Mouse (Mus musculus): ENCODE results near the gene Dlat. TPM values are rescaled to one million over a fixed set of nuclear protein-coding genes. Genes with fewer than 3 reads are reported as not detected.

The Dlat gene
- total RNA-seq (2014; rRNA removed; ENCODE audit: low replicate concordance) (155 and 215 TPM in 2 replicates), polyA plus RNA-seq (2015; fragmentation: Nextera tagmentation; extraction: Ambion mirVana) (203 and 204 TPM in 2 replicates)

DNA sequence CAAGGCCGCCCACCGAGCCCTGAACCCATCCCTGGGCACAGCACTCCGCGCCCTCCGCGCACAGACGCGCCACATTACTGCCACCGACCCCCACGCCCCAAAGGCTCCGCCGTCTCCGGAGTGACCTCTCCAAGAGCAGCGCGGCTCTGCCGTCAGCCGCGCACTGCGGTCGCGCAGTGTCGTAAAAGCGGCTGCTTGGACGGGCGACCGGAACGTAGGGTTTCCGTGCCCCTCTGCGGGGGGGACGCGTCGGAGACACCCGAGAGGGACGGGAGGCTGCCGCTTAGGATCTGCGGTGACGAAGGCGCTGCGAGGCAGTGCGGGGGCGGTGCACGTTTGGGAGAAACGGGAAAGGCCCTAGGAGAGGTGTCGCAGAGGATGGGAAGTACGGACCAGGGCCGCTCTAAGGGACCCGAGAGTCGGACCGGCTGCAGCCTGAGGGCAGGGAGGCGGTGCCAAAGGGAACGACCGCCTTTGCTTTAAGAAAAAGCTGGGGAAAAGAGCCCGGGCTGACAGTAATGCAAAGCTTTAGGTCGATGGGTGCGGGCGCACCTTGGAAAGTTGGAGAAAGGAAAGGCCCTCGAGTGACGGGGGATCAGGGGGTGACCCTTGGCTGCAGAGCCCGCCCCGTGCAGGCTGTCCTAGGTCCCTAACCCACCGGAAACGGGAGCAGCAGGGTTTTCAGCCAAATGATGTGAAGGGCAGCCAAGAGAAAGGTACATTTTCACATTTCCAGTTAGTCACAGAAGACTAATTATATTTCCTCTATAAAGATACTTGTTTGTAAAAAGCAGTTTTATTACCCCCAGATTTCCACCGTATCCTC is at the start of gene Dlat:
Gene Dlat (minus strand): TSS at position 389 of the 826 bp plus-strand sequence.
- WGBS: under 1% methylated on average over 60 of the region's 63 CpGs
- H3K4me1 ChIP-seq (ENCODE audit: control insufficient read depth, insufficient read depth): no peaks in the 10 kb centered on the region
- peak within 1 kb of the TSS; percentile 75 for H3K4me2 ChIP-seq (ENCODE audit: low read depth, low read length)
- H3K9ac ChIP-seq (replicated peaks; ENCODE audit: low read depth, low read length): peak within 1 kb of the TSS; percentile 94
- TF ChIP-seq CTCF (IDR thresholded peaks at IDR 0.05; ENCODE audit: low read depth) (no peak), EP300 (IDR thresholded peaks at IDR 0.05; ENCODE audit: low read depth) (no peak)
- H3K27ac ChIP-seq (ENCODE audit: low read depth): peak within 1 kb of the TSS; percentile 86
- peak within 1 kb of the TSS; percentile 96 for H3K4me3 ChIP-seq (ENCODE audit: low read depth, low read length)
- no peaks in the 10 kb centered on the region for H3K27me3 ChIP-seq (ENCODE audit: control insufficient read depth, insufficient read depth, low read length)
- H3K36me3 ChIP-seq (replicated peaks; ENCODE audit: control insufficient read depth, insufficient read depth, low read length): peaks cover 14% of the 10 kb centered on the region
- peak; percentile 91 for ATAC-seq (ENCODE audit: insufficient read depth, low read depth)
- no peaks in the 10 kb centered on the region for H3K9me3 ChIP-seq (replicated peaks; ENCODE audit: control insufficient read depth, low read length)
- peak; percentile 90 for DNase-seq (ENCODE audit: low spot score)

DNA sequence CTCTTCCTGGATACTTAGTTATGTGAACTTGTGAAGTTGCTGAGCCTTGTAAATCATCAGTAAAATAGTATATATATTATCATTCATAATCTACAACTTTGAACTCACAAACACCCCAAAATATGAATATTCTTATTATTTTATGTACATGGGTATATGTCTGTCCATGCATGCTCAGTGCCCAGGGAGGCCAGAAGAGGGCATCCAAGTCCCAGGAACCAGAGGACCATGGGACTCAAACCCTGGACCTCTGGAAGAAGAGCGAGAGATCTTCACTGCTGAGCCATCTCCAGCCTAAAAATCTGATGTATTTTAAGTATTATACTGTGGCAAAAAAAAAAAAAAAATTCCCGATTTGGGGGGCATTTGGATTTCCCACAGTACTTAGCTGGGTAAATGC is 49.5 kb upstream of the Dlat start:
- Histone ChIP-seq H3K4me3 (ENCODE audit: low read depth, low read length) (no peak overlapping the region), H3K27me3 (ENCODE audit: control insufficient read depth, insufficient read depth, low read length) (no peaks in the 10 kb centered on the region), H3K9ac (replicated peaks; ENCODE audit: low read depth, low read length) (no peak overlapping the region), H3K27ac (ENCODE audit: low read depth) (no peak overlapping the region), H3K4me2 (ENCODE audit: low read depth, low read length) (no peak overlapping the region), H3K9me3 (replicated peaks; ENCODE audit: control insufficient read depth, low read length) (no peaks in the 10 kb centered on the region), H3K4me1 (ENCODE audit: control insufficient read depth, insufficient read depth) (no peaks in the 10 kb centered on the region), H3K36me3 (replicated peaks; ENCODE audit: control insufficient read depth, insufficient read depth, low read length) (peaks cover 3% of the 10 kb centered on the region; the same call in 1 of the 2 replicates)
- ATAC-seq (ENCODE audit: insufficient read depth, low read depth) (no peak), DNase-seq (ENCODE audit: low spot score) (no peak)
- TF ChIP-seq EP300 (IDR thresholded peaks at IDR 0.05; ENCODE audit: low read depth) (no peak), CTCF (IDR thresholded peaks at IDR 0.05; ENCODE audit: low read depth) (peak; percentile 69)
- 22% methylated on average over 2 of the region's 2 CpGs for WGBS

DNA sequence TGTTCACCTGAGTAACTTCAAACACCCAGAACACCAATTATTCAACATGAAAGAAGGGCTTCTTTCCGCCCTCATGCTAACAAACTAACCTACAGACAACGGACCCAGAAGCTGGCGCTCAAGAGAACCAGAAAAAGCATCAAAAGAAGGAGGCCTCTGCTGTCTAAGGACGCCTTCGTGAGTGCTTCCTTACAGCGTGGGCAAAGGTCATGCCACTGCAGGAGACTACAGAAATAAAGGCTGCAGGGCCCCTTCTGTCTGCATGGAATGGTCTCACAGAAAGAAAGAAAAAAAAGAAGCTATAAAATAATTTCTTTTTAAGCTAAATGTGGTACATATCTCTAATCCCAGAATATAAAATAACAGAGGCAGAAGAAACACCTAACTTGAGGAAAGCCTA is 45.3 kb upstream of the Dlat start:
- H3K27ac ChIP-seq (ENCODE audit: low read depth): no peak overlapping the region
- H3K36me3 ChIP-seq (replicated peaks; ENCODE audit: control insufficient read depth, insufficient read depth, low read length): peaks cover 13% of the 10 kb centered on the region; the same call in 1 of the 2 replicates
- ATAC-seq (ENCODE audit: insufficient read depth, low read depth) (no peak), DNase-seq (ENCODE audit: low spot score) (no peak)
- H3K9me3 ChIP-seq (replicated peaks; ENCODE audit: control insufficient read depth, low read length): no peaks in the 10 kb centered on the region
- 78% methylated on average over 6 of the region's 6 CpGs for WGBS
- H3K9ac ChIP-seq (replicated peaks; ENCODE audit: low read depth, low read length): no peak overlapping the region
- H3K27me3 ChIP-seq (ENCODE audit: control insufficient read depth, insufficient read depth, low read length): no peaks in the 10 kb centered on the region
- TF ChIP-seq EP300 (IDR thresholded peaks at IDR 0.05; ENCODE audit: low read depth) (no peak), CTCF (IDR thresholded peaks at IDR 0.05; ENCODE audit: low read depth) (no peak)
- no peaks in the 10 kb centered on the region for H3K4me1 ChIP-seq (ENCODE audit: control insufficient read depth, insufficient read depth)
- H3K4me3 ChIP-seq (ENCODE audit: low read depth, low read length): no peak overlapping the region
- no peak overlapping the region for H3K4me2 ChIP-seq (ENCODE audit: low read depth, low read length)

DNA sequence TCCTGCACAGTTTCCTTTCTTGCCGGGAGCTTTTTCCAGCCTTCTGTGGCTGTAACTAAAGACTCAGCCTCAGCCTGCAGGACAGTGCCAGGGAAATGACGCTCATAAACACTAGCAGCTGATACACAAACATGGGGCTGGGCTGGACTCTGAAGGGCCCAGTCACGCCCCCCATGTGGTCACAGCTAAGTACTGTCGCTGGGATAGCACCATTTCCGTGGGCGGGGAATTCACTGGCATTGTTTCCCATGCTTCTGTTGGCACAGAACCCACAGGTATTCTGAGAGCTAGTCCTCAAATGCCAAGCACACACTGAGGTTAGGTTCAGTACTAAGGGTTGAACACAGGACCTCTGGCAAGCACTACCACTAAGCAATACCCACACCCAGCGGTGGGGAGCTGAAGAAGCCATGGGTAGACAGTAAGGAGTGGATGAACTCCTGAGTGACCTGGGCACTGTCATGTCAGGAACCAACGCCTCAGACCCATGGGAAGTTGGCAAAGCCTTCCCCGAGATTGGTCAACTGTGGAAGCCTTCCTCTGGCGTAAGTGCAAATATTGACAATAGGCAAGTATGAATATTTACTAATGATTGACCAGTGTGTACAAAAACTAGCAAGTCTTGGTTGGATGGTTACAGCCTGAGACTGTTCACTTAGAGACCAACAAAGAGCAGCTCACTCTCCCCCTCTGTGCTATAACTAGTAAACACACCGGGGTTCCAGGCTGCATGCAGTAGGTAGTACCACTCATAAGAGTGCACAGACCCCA is 41.5 kb upstream of the Dlat start:
- peak; percentile 89 for ATAC-seq (ENCODE audit: insufficient read depth, low read depth)
- Histone ChIP-seq H3K9me3 (replicated peaks; ENCODE audit: control insufficient read depth, low read length) (no peaks in the 10 kb centered on the region), H3K9ac (replicated peaks; ENCODE audit: low read depth, low read length) (no peak overlapping the region), H3K27ac (ENCODE audit: low read depth) (peak overlapping the region; percentile 73), H3K27me3 (ENCODE audit: control insufficient read depth, insufficient read depth, low read length) (no peaks in the 10 kb centered on the region), H3K36me3 (replicated peaks; ENCODE audit: control insufficient read depth, insufficient read depth, low read length) (peaks cover 13% of the 10 kb centered on the region; the same call in 1 of the 2 replicates), H3K4me1 (ENCODE audit: control insufficient read depth, insufficient read depth) (peaks cover 20% of the 10 kb centered on the region), H3K4me2 (ENCODE audit: low read depth, low read length) (peak overlapping the region; percentile 30; the same call in 1 of the 2 replicates), H3K4me3 (ENCODE audit: low read depth, low read length) (no peak overlapping the region; the same call in 1 of the 2 replicates)
- WGBS: 47% methylated on average over 11 of the region's 11 CpGs
- peak; percentile 79 for DNase-seq (ENCODE audit: low spot score)
- TF ChIP-seq CTCF (IDR thresholded peaks at IDR 0.05; ENCODE audit: low read depth) (0 out of 2 replicates have a peak, but pooled peaks have one; percentile 8), EP300 (IDR thresholded peaks at IDR 0.05; ENCODE audit: low read depth) (no peak)

Data from heart, postnatal 0 days (tissue).